Mouse (Mus musculus) midbrain, embryonic 16.5 days (tissue): ENCODE data around the gene Prickle1. TPM values are rescaled to one million over a fixed set of nuclear protein-coding genes. Genes with fewer than 3 reads are reported as not detected.

ENCODE experiments used
- ATAC-seq: fragments of 200-750 bp; cut with Nextera tagmentation; 2 replicates; pipeline ENCODE4 v1.8.0; 2017; ENCODE audit warnings: moderate TSS enrichment
- H3K27ac ChIP-seq: fragments of 300-500 bp; sonication (generic); 2 replicates; pipeline ENCODE4 v1.5.1; 2014; ENCODE audit warnings: mild to moderate bottlenecking, low read length, mixed read lengths
- H3K27me3 ChIP-seq: fragments of 300-500 bp; sonication (generic); 2 replicates; pipeline ENCODE4 v1.6.1; 2014; ENCODE audit warnings: low read depth, low read length, mixed read lengths; ENCODE audit not compliant: control insufficient read depth, insufficient read depth
- H3K36me3 ChIP-seq: fragments of 300-500 bp; sonication (generic); 2 replicates; pipeline ENCODE4 v1.6.1; 2014; ENCODE audit warnings: mild to moderate bottlenecking, low read length, moderate library complexity, mixed read lengths; ENCODE audit not compliant: control insufficient read depth, insufficient read depth
- H3K4me1 ChIP-seq: fragments of 300-500 bp; sonication (generic); 2 replicates; pipeline ENCODE4 v1.6.1; 2014; ENCODE audit warnings: mild to moderate bottlenecking, low read length, mixed read lengths; ENCODE audit not compliant: control insufficient read depth, insufficient read depth
- H3K4me2 ChIP-seq: fragments of 300-500 bp; sonication (generic); 2 replicates; pipeline ENCODE4 v1.6.1; 2014; ENCODE audit warnings: mild to moderate bottlenecking, low read length, mixed read lengths
- H3K4me3 ChIP-seq: fragments of 300-500 bp; sonication (generic); 2 replicates; pipeline ENCODE4 v1.5.1; 2014; ENCODE audit warnings: low read depth, mild to moderate bottlenecking, low read length, moderate library complexity, mixed read lengths
- H3K9ac ChIP-seq: fragments of 300-500 bp; sonication (generic); 2 replicates; pipeline ENCODE4 v1.6.1; 2014; ENCODE audit warnings: low read depth, low read length, mixed read lengths
- H3K9me3 ChIP-seq: fragments of 300-500 bp; sonication (generic); replicated peaks from 2 replicates; pipeline ENCODE4 v1.6.1; 2014; ENCODE audit warnings: mild to moderate bottlenecking, low read length, mixed read lengths; ENCODE audit not compliant: control insufficient read depth, poor library complexity, severe bottlenecking
- WGBS: fragments of 180-500 bp; shearing (Covaris S2); extraction: QIAGEN DNeasy Blood & Tissue Kit; methylation state at CpG from one replicate; pipeline ENCODE4 v1.1.7; 2014; 5-methylcytosine and 5-hydroxymethylcytosine counted together
- polyA plus RNA-seq: library from polyadenylated mRNA; unstranded; fragments of >200 nt; fragmentation: Nextera tagmentation; extraction: Ambion mirVana; gene quantifications from 2 replicates; pipeline ENCODE4 v1.2.1, GENCODE M21; 2015

Gene Prickle1
- polyA plus RNA-seq, 1 experiment from 2014 or later, result 14.0 TPM

DNA sequence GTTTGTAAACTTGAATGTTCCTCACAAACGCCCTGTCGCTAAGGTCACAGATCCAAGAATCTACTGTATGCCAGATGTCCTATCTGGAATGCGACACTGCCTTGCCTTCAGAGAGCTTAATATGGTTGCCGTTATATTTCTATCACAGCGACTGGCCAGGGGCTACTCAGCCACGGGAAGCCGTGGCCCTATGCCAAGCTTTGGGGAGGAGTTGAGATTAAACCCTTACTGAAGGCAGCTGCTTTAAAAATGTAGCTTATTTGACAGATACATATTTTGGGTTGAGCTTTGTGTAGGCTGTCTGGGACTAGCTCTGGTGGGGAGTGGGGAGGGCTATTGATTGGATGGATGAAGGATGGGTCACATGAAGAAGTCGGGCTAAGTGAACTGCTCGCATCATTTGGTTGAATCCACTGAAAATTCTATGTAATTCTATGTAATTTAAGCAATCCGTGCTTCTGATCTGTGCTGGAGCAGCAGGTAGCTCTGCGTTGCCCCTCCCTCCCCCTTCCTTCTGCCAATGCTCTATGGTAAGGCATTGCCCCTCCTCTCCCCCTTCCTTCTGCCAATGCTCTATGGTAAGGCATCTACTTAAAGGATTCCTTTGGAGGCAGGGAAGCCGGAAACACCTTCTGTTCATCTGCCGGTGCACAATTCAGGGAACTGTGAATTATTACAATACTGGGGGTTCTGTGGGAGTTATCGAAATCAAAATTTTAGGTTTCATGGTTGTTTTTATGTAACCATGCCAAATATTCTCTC, 28.0 kb downstream of the Prickle1 start:
- Histone ChIP-seq H3K36me3 (no peaks in the 10 kb centered on the region), H3K9me3 (no peaks in the 10 kb centered on the region), H3K4me1 (peaks cover 5% of the 10 kb centered on the region; the same call in 1 of the 2 replicates), H3K27me3 (no peaks in the 10 kb centered on the region), H3K4me3 (no peak overlapping the region), H3K4me2 (no peak overlapping the region), H3K9ac (no peak overlapping the region), H3K27ac (no peak overlapping the region)
- 72% methylated on average over 14 of the region's 14 CpGs for WGBS
- no peak for ATAC-seq

GRCm38 (mm10) chr15:93563491-93563890, 32.2 kb downstream of the Prickle1 start:
- peaks cover 5% of the 10 kb centered on the region; the same call in 1 of the 2 replicates for H3K4me1 ChIP-seq
- H3K36me3 ChIP-seq, result no peaks in the 10 kb centered on the region
- WGBS, result 56% methylated on average over 5 of the region's 5 CpGs
- H3K4me3 ChIP-seq, result no peak overlapping the region
- H3K27me3 ChIP-seq, result no peaks in the 10 kb centered on the region
- no peaks in the 10 kb centered on the region for H3K9me3 ChIP-seq
- H3K4me2 ChIP-seq, result no peak overlapping the region
- no peak overlapping the region for H3K27ac ChIP-seq
- no peak overlapping the region for H3K9ac ChIP-seq
- ATAC-seq, result no peak

DNA sequence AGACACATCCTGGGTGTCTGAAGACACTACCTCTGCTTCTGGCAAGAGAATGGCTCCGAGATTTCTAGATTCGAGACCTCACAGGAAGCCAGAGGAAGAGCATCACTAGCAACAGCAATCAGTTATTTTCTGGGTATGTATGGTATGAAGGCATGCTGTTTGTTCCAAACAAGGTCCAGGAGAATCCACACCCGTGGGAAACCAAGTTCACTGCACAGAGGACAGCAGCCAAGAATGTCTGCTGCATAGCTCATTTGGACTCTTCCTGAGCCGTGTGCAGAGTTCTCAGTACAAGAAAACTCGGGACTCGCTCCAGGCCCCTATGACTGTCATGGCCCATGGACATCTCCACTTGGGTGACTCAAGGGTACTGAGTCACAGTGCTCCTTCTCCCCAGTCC, 34.2 kb downstream of the Prickle1 start:
- Histone ChIP-seq H3K27me3 (no peaks in the 10 kb centered on the region), H3K9me3 (no peaks in the 10 kb centered on the region), H3K4me1 (peaks cover 1% of the 10 kb centered on the region; the same call in 1 of the 2 replicates), H3K4me3 (no peak overlapping the region), H3K27ac (no peak overlapping the region), H3K9ac (no peak overlapping the region), H3K36me3 (no peaks in the 10 kb centered on the region), H3K4me2 (no peak overlapping the region)
- WGBS, result 84% methylated on average over 6 of the region's 6 CpGs
- ATAC-seq, result no peak

DNA sequence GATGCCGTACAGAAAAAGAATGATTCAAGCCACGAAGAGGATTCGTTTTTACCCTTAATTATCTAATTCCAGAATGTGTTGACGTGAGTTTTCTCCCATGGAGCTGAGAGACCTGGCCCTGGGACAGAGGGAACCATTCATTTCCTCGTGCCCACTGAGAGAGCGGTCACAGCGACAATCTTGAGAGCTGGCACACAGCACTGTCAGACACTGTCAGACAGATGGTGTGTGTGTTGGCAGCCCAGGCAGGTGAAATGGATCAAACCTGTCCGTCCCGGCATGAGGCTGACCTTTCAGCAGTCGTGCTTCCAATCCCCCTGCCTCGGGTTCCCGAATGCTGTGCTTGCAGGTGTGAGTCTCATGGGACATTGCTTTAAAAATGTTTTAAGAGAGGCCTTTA, 37.3 kb downstream of the Prickle1 start:
- 85% methylated on average over 12 of the region's 12 CpGs for WGBS
- Histone ChIP-seq H3K36me3 (no peaks in the 10 kb centered on the region), H3K4me1 (no peaks in the 10 kb centered on the region), H3K9ac (no peak overlapping the region), H3K27ac (no peak overlapping the region), H3K9me3 (no peaks in the 10 kb centered on the region), H3K4me3 (no peak overlapping the region), H3K27me3 (no peaks in the 10 kb centered on the region), H3K4me2 (no peak overlapping the region)
- no peak for ATAC-seq

DNA sequence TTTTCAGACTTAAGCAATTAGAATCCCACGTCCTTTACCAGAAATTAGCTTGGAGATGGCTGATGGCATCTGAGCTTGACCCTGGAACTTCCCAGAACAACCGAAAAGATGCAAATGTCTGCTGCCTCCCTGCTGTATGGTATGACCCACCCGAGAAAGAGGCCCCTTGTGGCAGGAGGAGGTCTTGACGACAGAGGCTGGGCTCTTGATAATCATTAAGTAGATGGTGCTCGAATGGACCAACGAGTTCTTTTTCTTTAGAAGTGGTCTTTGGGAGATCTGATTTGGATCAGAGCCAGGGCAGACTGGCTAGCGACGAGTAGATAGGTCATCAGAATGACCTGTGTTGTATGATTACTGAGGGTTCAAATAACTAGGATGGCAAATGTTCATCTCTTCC, 40.0 kb downstream of the Prickle1 start:
- Histone ChIP-seq H3K36me3 (no peaks in the 10 kb centered on the region), H3K4me1 (no peaks in the 10 kb centered on the region; the same call in 1 of the 2 replicates), H3K9me3 (no peaks in the 10 kb centered on the region), H3K27me3 (no peaks in the 10 kb centered on the region), H3K4me3 (no peak overlapping the region), H3K4me2 (no peak overlapping the region), H3K27ac (no peak overlapping the region), H3K9ac (no peak overlapping the region)
- WGBS, result 67% methylated on average over 8 of the region's 8 CpGs
- ATAC-seq, result no peak

GRCm38 (mm10) chr15:93554203-93554851, 41.4 kb downstream of the Prickle1 start:
- Histone ChIP-seq H3K4me3 (no peak overlapping the region), H3K4me2 (no peak overlapping the region), H3K27ac (no peak overlapping the region), H3K9ac (no peak overlapping the region), H3K4me1 (no peaks in the 10 kb centered on the region; the same call in 1 of the 2 replicates), H3K9me3 (no peaks in the 10 kb centered on the region), H3K36me3 (no peaks in the 10 kb centered on the region), H3K27me3 (no peaks in the 10 kb centered on the region)
- 86% methylated on average over 12 of the region's 12 CpGs for WGBS
- no peak for ATAC-seq

- H3K27me3 ChIP-seq, result no peaks in the 10 kb centered on the region
- no peaks in the 10 kb centered on the region; the same call in 1 of the 2 replicates for H3K4me1 ChIP-seq
- WGBS, result 4% methylated on average over 9 of the region's 9 CpGs
- no peaks in the 10 kb centered on the region for H3K36me3 ChIP-seq
- ATAC-seq, result peak; percentile 45; the same call in 1 of the 2 replicates
- H3K27ac ChIP-seq, result no peak overlapping the region
- H3K4me3 ChIP-seq, result no peak overlapping the region
- peak overlapping the region; percentile 36 for H3K4me2 ChIP-seq
- no peak overlapping the region for H3K9ac ChIP-seq
- H3K9me3 ChIP-seq, result no peaks in the 10 kb centered on the region
Observed at GRCm38 (mm10) chr15:93552169-93552568, 43.5 kb downstream of the Prickle1 start.

DNA sequence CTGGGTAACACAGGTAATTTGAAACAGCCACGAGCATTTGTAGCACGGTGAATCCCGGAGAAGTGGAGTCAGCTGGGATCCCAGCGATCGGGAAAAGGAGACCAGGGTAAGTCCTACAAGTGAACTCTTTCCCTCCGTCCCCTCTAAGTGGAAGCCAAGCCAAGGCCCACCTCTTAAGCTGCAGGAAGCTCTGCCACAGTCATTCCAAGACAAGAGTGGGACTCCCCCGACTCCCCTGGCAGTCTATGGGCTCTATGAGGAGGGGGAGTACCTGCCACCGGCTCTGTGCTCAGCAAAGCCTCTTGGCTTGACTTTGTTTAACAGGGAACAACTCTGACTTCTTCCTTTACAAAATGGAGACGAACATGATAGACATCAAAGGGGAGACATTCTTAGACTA, 47.4 kb downstream of the Prickle1 start:
- no peak overlapping the region for H3K4me3 ChIP-seq
- H3K27me3 ChIP-seq, result no peaks in the 10 kb centered on the region
- ATAC-seq, result no peak
- no peak overlapping the region for H3K27ac ChIP-seq
- no peaks in the 10 kb centered on the region; the same call in 1 of the 2 replicates for H3K4me1 ChIP-seq
- 79% methylated on average over 9 of the region's 9 CpGs for WGBS
- H3K4me2 ChIP-seq, result no peak overlapping the region
- H3K36me3 ChIP-seq, result no peaks in the 10 kb centered on the region
- H3K9ac ChIP-seq, result no peak overlapping the region
- no peaks in the 10 kb centered on the region for H3K9me3 ChIP-seq

DNA sequence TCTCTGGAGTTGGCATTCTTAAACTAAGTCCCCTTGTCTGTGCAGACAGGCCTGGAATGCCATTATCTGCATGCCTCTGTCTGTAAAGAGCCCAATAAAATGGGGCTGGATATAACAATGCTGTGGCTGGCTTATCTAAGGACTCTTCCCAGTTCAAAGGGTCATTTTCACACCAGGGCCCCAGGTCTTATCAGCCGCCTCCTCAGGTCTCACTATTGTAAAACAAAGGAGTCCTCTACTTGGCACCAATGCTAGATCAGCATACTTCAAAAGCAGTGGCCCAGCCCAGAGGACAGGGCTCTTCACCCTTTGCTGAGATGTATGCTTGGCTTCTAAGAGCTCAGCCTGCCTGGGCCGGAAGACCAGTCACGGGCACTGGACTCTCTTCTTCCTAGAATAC, 56.3 kb downstream of the Prickle1 start:
- no peak overlapping the region for H3K4me3 ChIP-seq
- no peaks in the 10 kb centered on the region for H3K36me3 ChIP-seq
- no peak overlapping the region for H3K4me2 ChIP-seq
- H3K27ac ChIP-seq, result no peak overlapping the region
- no peaks in the 10 kb centered on the region for H3K9me3 ChIP-seq
- WGBS, result 80% methylated on average over 3 of the region's 3 CpGs
- no peaks in the 10 kb centered on the region for H3K4me1 ChIP-seq
- H3K9ac ChIP-seq, result no peak overlapping the region
- ATAC-seq, result no peak
- H3K27me3 ChIP-seq, result no peaks in the 10 kb centered on the region
